Mouse (Mus musculus): ENCODE data around the gene Thap8. TPM values are rescaled to one million over a fixed set of nuclear protein-coding genes. Genes with fewer than 3 reads are reported as not detected.
A peak's percentile ranks its signal among the peaks of the same experiment; 100 is the strongest.

Gene Thap8
- polyA plus RNA-seq, 1 experiment: not detected

DNA sequence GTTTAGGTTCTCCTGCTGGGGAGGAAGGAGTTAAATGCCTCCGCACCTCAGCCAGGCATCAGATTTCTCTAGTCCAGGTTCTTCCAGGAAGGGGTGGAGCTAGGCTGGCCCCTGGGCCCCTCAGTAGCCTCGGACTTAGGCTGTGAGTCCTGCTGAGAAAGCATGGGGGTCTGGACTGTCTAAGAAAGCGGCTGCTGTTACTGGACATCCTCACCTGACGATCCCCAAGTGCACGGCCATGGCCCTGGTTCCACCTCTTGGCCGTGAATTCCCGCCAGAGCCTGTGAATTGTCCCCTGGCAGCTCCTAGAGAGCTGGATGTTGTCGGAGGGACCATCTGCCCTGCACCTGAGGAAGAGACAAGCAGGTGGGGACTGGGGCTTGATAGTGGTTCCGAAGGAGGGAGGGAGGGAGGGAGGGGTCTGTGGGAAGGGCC is 34.8 kb downstream of the Thap8 start, which contains the start of gene Syne4:
Gene Syne4, plus strand, starts transcription at position 87 of the 435 bp plus-strand sequence.
- no peaks in the 10 kb centered on the region for H3K9me3 ChIP-seq
- H3K36me3 ChIP-seq (replicated peaks; ENCODE audit: low read length): peaks cover 43% of the 10 kb centered on the region
- H3K4me3 ChIP-seq (replicated peaks): no peak within 1 kb of the TSS
- H3K4me1 ChIP-seq: peaks cover 34% of the 10 kb centered on the region
- H3K27me3 ChIP-seq (replicated peaks): no peaks in the 10 kb centered on the region
- TF ChIP-seq FLI1 (IDR thresholded peaks at IDR 0.05; ENCODE audit: low read length): no peak
- no peak for TF ChIP-seq GATA1 (IDR thresholded peaks at IDR 0.05; ENCODE audit: borderline replicate concordance, low read length)

DNA sequence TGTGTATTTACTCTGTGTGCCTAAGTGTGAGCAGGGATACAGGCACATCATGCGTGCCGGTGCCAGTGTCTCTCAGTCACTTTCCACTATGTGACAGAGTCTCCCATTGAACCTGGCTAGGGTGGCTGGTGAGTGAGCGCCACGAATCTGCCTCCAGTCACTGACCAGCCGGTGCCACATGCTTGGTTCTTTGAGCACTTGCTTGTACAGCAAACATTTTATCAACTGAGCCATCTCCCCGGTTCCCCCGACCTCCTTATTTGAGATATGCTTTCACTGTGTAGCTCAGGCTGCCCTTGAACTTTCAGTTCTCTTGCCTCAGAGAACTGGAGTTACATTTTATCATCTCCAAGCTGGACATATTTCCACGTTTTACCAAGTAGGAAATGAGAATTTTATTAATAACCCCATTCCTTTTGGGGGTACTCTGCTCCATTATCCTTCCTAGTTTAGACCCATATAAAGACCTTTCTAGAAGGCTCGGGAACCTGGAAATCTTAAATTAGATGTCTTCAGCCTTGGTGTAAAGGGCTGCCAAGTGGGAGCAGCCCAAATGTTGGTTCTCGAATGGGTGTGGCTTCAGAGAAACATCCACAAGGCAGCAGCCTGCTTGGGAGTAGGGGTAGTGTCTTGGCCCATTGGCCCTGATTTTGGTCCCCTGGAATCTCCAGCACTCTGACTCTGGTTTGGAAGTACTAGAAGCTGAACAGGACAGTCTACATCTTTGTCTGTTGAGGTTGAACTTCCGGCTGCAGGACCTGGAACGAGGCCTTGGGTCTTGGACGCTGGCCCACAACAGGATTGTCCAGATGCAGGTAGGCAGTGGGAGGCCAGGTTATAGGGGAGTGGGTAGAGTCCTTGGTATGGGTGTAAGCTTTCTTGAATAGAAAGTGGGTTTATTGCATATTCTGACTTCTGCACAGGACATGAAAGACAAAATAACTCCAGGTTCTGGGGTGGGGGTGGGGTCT is 36.0 kb downstream of the Thap8 start:
- no peaks in the 10 kb centered on the region for H3K27me3 ChIP-seq (replicated peaks)
- no peak overlapping the region for H3K4me3 ChIP-seq (replicated peaks)
- TF ChIP-seq GATA1 (IDR thresholded peaks at IDR 0.05; ENCODE audit: borderline replicate concordance, low read length): no peak
- TF ChIP-seq FLI1 (IDR thresholded peaks at IDR 0.05; ENCODE audit: low read length): no peak
- no peaks in the 10 kb centered on the region for H3K9me3 ChIP-seq
- H3K4me1 ChIP-seq: peaks cover 39% of the 10 kb centered on the region
- peaks cover 37% of the 10 kb centered on the region for H3K36me3 ChIP-seq (replicated peaks; ENCODE audit: low read length)

DNA sequence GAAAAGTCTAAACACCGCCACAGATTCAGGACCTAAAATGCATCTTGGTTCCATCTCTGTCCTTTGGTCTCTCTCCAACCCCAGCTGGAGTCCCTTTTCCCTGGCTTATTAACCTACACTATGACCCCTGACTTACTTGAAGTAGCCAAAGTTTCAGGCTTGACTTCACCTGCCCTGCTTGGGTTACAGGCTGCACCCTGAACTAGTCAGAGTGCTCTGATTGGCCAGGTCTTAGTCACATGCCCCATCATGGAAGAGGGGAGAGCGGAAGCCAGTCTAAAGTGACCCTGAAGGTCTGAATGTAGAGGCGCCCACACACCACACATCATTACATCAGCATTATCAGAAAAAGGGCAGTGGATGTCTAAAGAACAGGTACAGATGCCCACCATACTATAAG is 38.2 kb downstream of the Thap8 start:
- Histone ChIP-seq H3K4me1 (peaks cover 56% of the 10 kb centered on the region), H3K4me3 (replicated peaks) (no peak overlapping the region), H3K36me3 (replicated peaks; ENCODE audit: low read length) (peaks cover 14% of the 10 kb centered on the region), H3K9me3 (no peaks in the 10 kb centered on the region), H3K27me3 (replicated peaks) (no peaks in the 10 kb centered on the region)
- TF ChIP-seq GATA1 (IDR thresholded peaks at IDR 0.05; ENCODE audit: borderline replicate concordance, low read length) (no peak), FLI1 (IDR thresholded peaks at IDR 0.05; ENCODE audit: low read length) (no peak)

DNA sequence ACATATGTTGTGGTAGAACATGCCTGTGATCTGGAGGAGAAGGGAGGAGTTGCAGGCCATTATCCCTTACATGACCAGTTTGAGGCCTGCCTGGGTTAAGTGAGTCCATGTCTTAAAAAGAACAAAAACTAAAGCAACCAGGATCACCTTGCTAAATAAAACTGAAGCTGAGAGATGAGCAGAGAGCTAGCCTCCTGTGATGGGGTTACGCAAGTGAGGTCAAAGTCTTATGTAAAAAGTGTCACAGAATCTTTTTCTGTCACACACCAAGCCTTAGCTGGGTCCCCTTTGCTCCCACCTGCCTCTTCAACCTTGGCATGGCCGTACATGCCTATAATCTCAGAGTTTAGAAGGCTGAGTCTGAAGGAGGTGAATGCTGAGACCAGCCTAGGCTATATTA is 41.1 kb downstream of the Thap8 start:
- peak overlapping the region; percentile 98 for H3K4me3 ChIP-seq (replicated peaks)
- TF ChIP-seq GATA1 (IDR thresholded peaks at IDR 0.05; ENCODE audit: borderline replicate concordance, low read length) (no peak), FLI1 (IDR thresholded peaks at IDR 0.05; ENCODE audit: low read length) (no peak)

DNA sequence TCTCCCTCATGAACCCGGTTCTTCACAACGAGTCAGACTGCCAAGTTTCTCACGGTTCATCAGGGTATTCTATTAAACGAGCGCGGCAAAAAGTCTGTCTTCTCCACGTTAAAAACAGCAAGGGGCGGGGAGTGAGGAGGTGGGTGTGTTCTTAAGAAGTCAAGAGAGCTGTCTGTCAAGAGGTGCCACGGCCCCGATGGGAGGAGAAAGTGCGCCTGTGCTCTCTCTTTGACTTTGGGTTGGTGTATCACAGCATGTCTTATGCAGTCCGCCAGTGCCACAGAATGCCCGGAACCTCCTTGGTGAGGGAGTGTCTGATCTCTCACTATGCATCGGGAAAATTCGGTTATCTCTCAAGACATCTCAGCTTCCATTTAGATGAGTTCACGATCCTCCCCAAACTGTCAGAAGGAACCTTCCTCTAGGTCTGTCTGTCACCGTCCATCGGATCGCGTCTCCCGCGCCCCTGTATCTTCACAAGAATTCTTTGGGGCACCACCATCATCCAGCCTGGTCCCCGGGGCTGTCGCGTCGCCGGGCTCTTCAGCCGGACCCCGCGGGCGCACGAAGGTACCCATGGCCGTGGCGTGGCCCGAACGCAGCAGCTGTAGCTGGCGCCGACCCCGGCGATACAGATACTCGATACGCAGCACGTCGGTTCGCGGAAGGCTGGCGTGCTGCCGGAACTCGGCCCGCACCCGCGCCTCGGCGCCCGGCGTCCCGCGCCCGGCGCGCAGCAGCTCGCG is 41.8 kb downstream of the Thap8 start, which contains the start of gene E130208F15Rik:
Gene E130208F15Rik, plus strand, starts transcription at position 202 of the 746 bp plus-strand sequence.
- H3K4me3 ChIP-seq (replicated peaks): peak within 1 kb of the TSS; percentile 98
- H3K36me3 ChIP-seq (replicated peaks; ENCODE audit: low read length): peaks cover 4% of the 10 kb centered on the region
- no peaks in the 10 kb centered on the region for H3K27me3 ChIP-seq (replicated peaks)
- peaks cover 46% of the 10 kb centered on the region for H3K4me1 ChIP-seq
- peaks cover 6% of the 10 kb centered on the region for H3K9me3 ChIP-seq
- TF ChIP-seq FLI1 (IDR thresholded peaks at IDR 0.05; ENCODE audit: low read length) (no peak), GATA1 (IDR thresholded peaks at IDR 0.05; ENCODE audit: borderline replicate concordance, low read length) (no peak)

More for the DNA sequence above, 41.1 kb downstream of the Thap8 start:
- Histone ChIP-seq H3K9me3 (peaks cover 6% of the 10 kb centered on the region), H3K36me3 (replicated peaks; ENCODE audit: low read length) (peaks cover 6% of the 10 kb centered on the region), H3K27me3 (replicated peaks) (no peaks in the 10 kb centered on the region), H3K4me1 (peaks cover 46% of the 10 kb centered on the region)

DNA sequence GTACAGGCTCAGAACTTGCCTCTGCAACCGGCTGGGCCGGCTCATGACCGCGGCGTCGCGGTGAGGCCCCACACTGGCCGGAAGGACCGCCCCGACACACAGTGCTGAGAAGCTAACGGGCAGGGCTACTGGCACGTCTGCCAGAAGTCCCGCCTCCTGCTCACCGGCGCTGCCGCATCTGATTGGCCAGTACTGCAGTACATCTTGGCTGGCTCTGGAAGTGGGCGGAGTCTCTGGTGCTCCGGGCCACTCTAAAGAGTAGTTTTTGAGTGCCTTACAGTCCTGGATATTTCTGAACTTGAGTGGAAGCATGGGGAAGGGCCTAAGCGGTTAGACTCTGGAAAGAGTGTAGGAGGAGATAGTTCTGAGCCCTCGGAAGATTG is 42.4 kb downstream of the Thap8 start:
- Histone ChIP-seq H3K36me3 (replicated peaks; ENCODE audit: low read length) (peaks cover 4% of the 10 kb centered on the region), H3K4me3 (replicated peaks) (peak overlapping the region; percentile 98), H3K9me3 (peaks cover 6% of the 10 kb centered on the region), H3K27me3 (replicated peaks) (peaks cover 3% of the 10 kb centered on the region), H3K4me1 (peaks cover 46% of the 10 kb centered on the region)
- TF ChIP-seq FLI1 (IDR thresholded peaks at IDR 0.05; ENCODE audit: low read length) (no peak), GATA1 (IDR thresholded peaks at IDR 0.05; ENCODE audit: borderline replicate concordance, low read length) (no peak)

DNA sequence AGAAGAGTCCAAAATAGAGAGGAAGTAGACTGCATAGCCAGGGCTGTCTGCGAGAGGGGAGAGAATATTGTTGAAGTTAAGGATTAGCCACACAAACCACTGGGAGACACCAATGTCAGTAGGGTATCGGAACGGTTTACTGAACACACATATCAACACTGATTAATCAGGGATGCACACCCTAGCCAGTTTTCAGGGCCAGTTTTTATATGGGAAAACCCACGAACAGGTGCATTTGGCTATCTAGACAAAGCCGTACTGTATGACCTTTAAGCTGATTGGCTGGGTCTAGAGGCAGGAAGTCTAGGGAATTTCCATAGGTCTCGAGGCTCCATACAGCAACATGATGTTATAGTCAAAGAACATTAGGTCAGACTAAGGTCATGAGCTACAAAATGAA is 43.0 kb downstream of the Thap8 start:
- Histone ChIP-seq H3K36me3 (replicated peaks; ENCODE audit: low read length) (peaks cover 4% of the 10 kb centered on the region), H3K4me1 (peaks cover 45% of the 10 kb centered on the region), H3K9me3 (peaks cover 6% of the 10 kb centered on the region), H3K27me3 (replicated peaks) (peaks cover 8% of the 10 kb centered on the region), H3K4me3 (replicated peaks) (peak overlapping the region; percentile 98)
- TF ChIP-seq FLI1 (IDR thresholded peaks at IDR 0.05; ENCODE audit: low read length) (no peak), GATA1 (IDR thresholded peaks at IDR 0.05; ENCODE audit: borderline replicate concordance, low read length) (no peak)

DNA sequence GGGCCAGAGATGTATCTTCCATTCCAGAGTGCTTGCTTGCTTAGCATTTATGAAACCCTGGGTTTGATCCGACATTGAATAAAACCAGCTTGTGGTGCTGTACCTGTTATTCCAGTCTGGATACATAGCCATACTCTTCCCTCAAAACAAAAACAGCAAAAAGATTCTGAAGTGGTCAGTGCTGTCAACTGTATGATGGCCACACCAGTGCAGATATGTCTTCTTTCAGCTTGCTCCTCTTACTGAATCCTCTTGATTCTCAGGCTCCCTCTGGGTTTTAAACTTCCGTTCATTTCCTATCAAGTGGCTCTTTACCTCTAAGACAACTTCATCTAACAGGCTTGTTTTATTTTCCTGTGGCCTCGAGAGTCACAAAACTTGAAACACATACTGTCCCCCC is 43.9 kb downstream of the Thap8 start, which contains the start of gene Sdhaf1:
Gene Sdhaf1, minus strand, starts transcription at position 101 of the 400 bp plus-strand sequence.
- no peak for TF ChIP-seq GATA1 (IDR thresholded peaks at IDR 0.05; ENCODE audit: borderline replicate concordance, low read length)
- no peak for TF ChIP-seq FLI1 (IDR thresholded peaks at IDR 0.05; ENCODE audit: low read length)
- Histone ChIP-seq H3K4me3 (replicated peaks) (peak within 1 kb of the TSS; percentile 98), H3K27me3 (replicated peaks) (peaks cover 14% of the 10 kb centered on the region), H3K36me3 (replicated peaks; ENCODE audit: low read length) (peaks cover 4% of the 10 kb centered on the region), H3K9me3 (peaks cover 6% of the 10 kb centered on the region), H3K4me1 (peaks cover 38% of the 10 kb centered on the region)

DNA sequence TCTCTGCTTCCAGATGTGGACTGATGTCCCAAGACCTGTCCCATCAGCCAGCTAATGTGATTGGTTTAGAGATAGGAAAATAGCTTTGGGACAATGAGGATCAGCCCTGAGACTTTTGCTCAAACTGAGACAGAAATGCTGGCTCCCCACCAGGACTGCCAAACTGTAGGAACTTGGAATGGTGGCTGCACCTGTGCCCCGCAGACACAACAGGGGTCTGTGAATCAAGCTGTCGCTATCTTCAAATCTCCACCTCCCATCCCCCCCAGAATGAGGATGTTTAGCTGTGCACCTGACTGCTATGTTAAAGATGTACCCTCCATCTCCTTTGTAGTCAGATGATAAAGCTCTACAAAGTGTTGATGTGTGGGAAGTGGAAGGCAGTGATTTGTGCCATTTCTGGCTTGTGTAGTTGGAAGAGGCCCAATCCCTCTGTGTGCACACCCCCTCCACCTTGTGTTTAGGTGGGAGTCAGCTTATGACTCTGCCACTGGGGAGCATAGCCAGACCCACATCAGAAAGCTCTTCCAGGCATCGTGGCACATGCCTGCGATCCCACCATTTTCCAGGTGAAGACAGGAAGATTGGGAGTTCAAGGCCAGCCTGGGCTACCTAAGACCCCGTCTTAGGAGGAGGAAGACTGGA is 44.5 kb downstream of the Thap8 start:
- TF ChIP-seq FLI1 (IDR thresholded peaks at IDR 0.05; ENCODE audit: low read length) (no peak), GATA1 (IDR thresholded peaks at IDR 0.05; ENCODE audit: borderline replicate concordance, low read length) (no peak)
- peaks cover 18% of the 10 kb centered on the region for H3K27me3 ChIP-seq (replicated peaks)
- peaks cover 4% of the 10 kb centered on the region for H3K36me3 ChIP-seq (replicated peaks; ENCODE audit: low read length)
- peaks cover 10% of the 10 kb centered on the region for H3K9me3 ChIP-seq
- H3K4me3 ChIP-seq (replicated peaks): no peak overlapping the region
- peaks cover 35% of the 10 kb centered on the region for H3K4me1 ChIP-seq
